Mouse (Mus musculus) CH12.LX (cell line): ENCODE measurements around the gene Tgfbr3.

ENCODE experiments used
- CHD2 ChIP-seq: IDR thresholded peaks from 2 replicates; pipeline ENCODE4 v1.6.1; 2011; ENCODE audit warnings: low read length, improper control_type of control experiment
- CTCF ChIP-seq, 2 experiments: IDR thresholded peaks in 1 of 2; conservative IDR thresholded peaks in 1 of 2; 2 replicates each; pipeline ENCODE4 v1.5.1; 2011 to 2012; ENCODE audit warnings: low read depth in 2 of 2, low read length in 2 of 2, improper control_type of control experiment in 1 of 2, inconsistent platforms in 1 of 2, mild to moderate bottlenecking in 1 of 2, moderate library complexity in 1 of 2
- EP300 ChIP-seq: IDR thresholded peaks from 2 replicates; pipeline ENCODE4 v1.6.1; 2011; ENCODE audit warnings: low read length, improper control_type of control experiment
- MXI1 ChIP-seq: IDR thresholded peaks from 2 replicates; pipeline ENCODE4 v1.6.1; 2011; ENCODE audit warnings: mild to moderate bottlenecking, low read depth, low read length, improper control_type of control experiment
- POLR2A ChIP-seq: IDR thresholded peaks from 2 replicates; pipeline ENCODE4 v1.6.1; 2011; ENCODE audit warnings: low read depth, mild to moderate bottlenecking, improper control_type of control experiment, low read length
- POLR2AphosphoS2 ChIP-seq: IDR thresholded peaks from 2 replicates; pipeline ENCODE4 v1.6.1; 2011; ENCODE audit warnings: low read depth, low read length, improper control_type of control experiment
- ZC3H11A ChIP-seq: IDR thresholded peaks from 2 replicates; pipeline ENCODE4 v1.6.1; 2012; ENCODE audit warnings: low read depth, mild to moderate bottlenecking, inconsistent platforms, low read length, improper control_type of control experiment

- TF ChIP-seq MXI1: no peak
- no peak for TF ChIP-seq CHD2
- TF ChIP-seq ZC3H11A: no peak
- TF ChIP-seq POLR2AphosphoS2: no peak
- TF ChIP-seq CTCF (conservative IDR thresholded peaks at IDR 0.05 in 1 of 2, IDR thresholded peaks at IDR 0.05 in 1 of 2; ENCODE audit: low read depth in 2 of 2, low read length in 2 of 2): no peak
- no peak for TF ChIP-seq POLR2A
- TF ChIP-seq EP300: no peak
These were observed 138.7 kb downstream of the Tgfbr3 start for GRCm38 (mm10) chr5:107150555-107151312.
